Mouse (Mus musculus): ENCODE measurements at regions not wholly inside any gene's neighbourhood (a gene's known extent, or its start where the extent isn't known, plus 50 kb on each side); places are given as distances from the start of the nearest gene placed in this dataset.

- no peak for ATAC-seq (replicated peaks; ENCODE audit: insufficient number of reproducible peaks, low FRiP score, low TSS enrichment)
- WGBS (ENCODE audit: insufficient replicate concordance): 20% methylated on average over 5 of the region's 5 CpGs
- Histone ChIP-seq H3K9ac (ENCODE audit: low read depth, low read length) (no peak overlapping the region), H3K9me3 (replicated peaks; ENCODE audit: control insufficient read depth, low read length) (no peaks in the 10 kb centered on the region), H3K27me3 (ENCODE audit: control insufficient read depth, insufficient read depth, low read length) (no peaks in the 10 kb centered on the region), H3K4me3 (ENCODE audit: low read depth, low read length) (no peak overlapping the region), H3K4me1 (ENCODE audit: control insufficient read depth, insufficient read depth, low read length) (no peaks in the 10 kb centered on the region; the same call in 1 of the 2 replicates), H3K4me2 (no peak overlapping the region), H3K36me3 (ENCODE audit: control insufficient read depth, insufficient read depth, low read length) (no peaks in the 10 kb centered on the region), H3K27ac (ENCODE audit: low read depth, low read length) (no peak overlapping the region)
Measured at GRCm38 (mm10) chr13:72023666-72024065, 60.1 kb upstream of the Irx1 start.

- no peaks in the 10 kb centered on the region for H3K9me3 ChIP-seq (replicated peaks; ENCODE audit: control insufficient read depth, low read length)
- no peak overlapping the region for H3K4me3 ChIP-seq (ENCODE audit: low read depth, low read length)
- H3K36me3 ChIP-seq (ENCODE audit: control insufficient read depth, insufficient read depth, low read length): no peaks in the 10 kb centered on the region
- no peak overlapping the region for H3K27ac ChIP-seq (ENCODE audit: low read depth, low read length)
- no peak for ATAC-seq (replicated peaks; ENCODE audit: insufficient number of reproducible peaks, low FRiP score, low TSS enrichment)
- no peak overlapping the region for H3K9ac ChIP-seq (ENCODE audit: low read depth, low read length)
- no peak overlapping the region for H3K4me2 ChIP-seq
- no peaks in the 10 kb centered on the region for H3K27me3 ChIP-seq (ENCODE audit: control insufficient read depth, insufficient read depth, low read length)
- H3K4me1 ChIP-seq (ENCODE audit: control insufficient read depth, insufficient read depth, low read length): no peaks in the 10 kb centered on the region
- WGBS (ENCODE audit: insufficient replicate concordance): 78% methylated on average over 5 of the region's 5 CpGs
Measured at GRCm38 (mm10) chr13:72043930-72044470, 80.5 kb upstream of the Irx1 start.

GRCm38 (mm10) chr13:72056469-72056868 lies 92.9 kb upstream of the Irx1 start:
- WGBS (ENCODE audit: insufficient replicate concordance): 87% methylated on average over 3 of the region's 3 CpGs
- Histone ChIP-seq H3K4me1 (ENCODE audit: control insufficient read depth, insufficient read depth, low read length) (no peaks in the 10 kb centered on the region), H3K36me3 (ENCODE audit: control insufficient read depth, insufficient read depth, low read length) (no peaks in the 10 kb centered on the region), H3K4me3 (ENCODE audit: low read depth, low read length) (no peak overlapping the region), H3K27ac (ENCODE audit: low read depth, low read length) (no peak overlapping the region), H3K9me3 (replicated peaks; ENCODE audit: control insufficient read depth, low read length) (no peaks in the 10 kb centered on the region), H3K27me3 (ENCODE audit: control insufficient read depth, insufficient read depth, low read length) (no peaks in the 10 kb centered on the region; the same call in 1 of the 2 replicates), H3K9ac (ENCODE audit: low read depth, low read length) (no peak overlapping the region), H3K4me2 (no peak overlapping the region)
- no peak for ATAC-seq (replicated peaks; ENCODE audit: insufficient number of reproducible peaks, low FRiP score, low TSS enrichment)

- no peak for ATAC-seq (replicated peaks; ENCODE audit: insufficient number of reproducible peaks, low FRiP score, low TSS enrichment)
- Histone ChIP-seq H3K9me3 (replicated peaks; ENCODE audit: control insufficient read depth, low read length) (no peaks in the 10 kb centered on the region), H3K36me3 (ENCODE audit: control insufficient read depth, insufficient read depth, low read length) (no peaks in the 10 kb centered on the region), H3K27ac (ENCODE audit: low read depth, low read length) (no peak overlapping the region), H3K27me3 (ENCODE audit: control insufficient read depth, insufficient read depth, low read length) (no peaks in the 10 kb centered on the region; the same call in 1 of the 2 replicates), H3K4me2 (no peak overlapping the region), H3K9ac (ENCODE audit: low read depth, low read length) (no peak overlapping the region), H3K4me3 (ENCODE audit: low read depth, low read length) (no peak overlapping the region), H3K4me1 (ENCODE audit: control insufficient read depth, insufficient read depth, low read length) (no peaks in the 10 kb centered on the region)
- 52% methylated on average over 6 of the region's 6 CpGs for WGBS (ENCODE audit: insufficient replicate concordance)
Measured at GRCm38 (mm10) chr13:72061659-72062058, 98.1 kb upstream of the Irx1 start.

GRCm38 (mm10) chr13:72063278-72063761 lies 99.8 kb upstream of the Irx1 start:
- Histone ChIP-seq H3K36me3 (ENCODE audit: control insufficient read depth, insufficient read depth, low read length) (no peaks in the 10 kb centered on the region), H3K4me2 (no peak overlapping the region), H3K27ac (ENCODE audit: low read depth, low read length) (no peak overlapping the region), H3K9me3 (replicated peaks; ENCODE audit: control insufficient read depth, low read length) (no peaks in the 10 kb centered on the region), H3K27me3 (ENCODE audit: control insufficient read depth, insufficient read depth, low read length) (no peaks in the 10 kb centered on the region; the same call in 1 of the 2 replicates), H3K4me3 (ENCODE audit: low read depth, low read length) (no peak overlapping the region), H3K9ac (ENCODE audit: low read depth, low read length) (no peak overlapping the region), H3K4me1 (ENCODE audit: control insufficient read depth, insufficient read depth, low read length) (no peaks in the 10 kb centered on the region)
- ATAC-seq (replicated peaks; ENCODE audit: insufficient number of reproducible peaks, low FRiP score, low TSS enrichment): no peak
- WGBS (ENCODE audit: insufficient replicate concordance): 68% methylated on average over 5 of the region's 5 CpGs

- WGBS (ENCODE audit: insufficient replicate concordance): 37% methylated on average over 4 of the region's 5 CpGs
- no peak for ATAC-seq (replicated peaks; ENCODE audit: insufficient number of reproducible peaks, low FRiP score, low TSS enrichment)
- Histone ChIP-seq H3K27ac (ENCODE audit: low read depth, low read length) (no peak overlapping the region), H3K4me1 (ENCODE audit: control insufficient read depth, insufficient read depth, low read length) (no peaks in the 10 kb centered on the region), H3K9ac (ENCODE audit: low read depth, low read length) (no peak overlapping the region), H3K4me2 (no peak overlapping the region), H3K9me3 (replicated peaks; ENCODE audit: control insufficient read depth, low read length) (no peaks in the 10 kb centered on the region), H3K4me3 (ENCODE audit: low read depth, low read length) (no peak overlapping the region), H3K36me3 (ENCODE audit: control insufficient read depth, insufficient read depth, low read length) (no peaks in the 10 kb centered on the region), H3K27me3 (ENCODE audit: control insufficient read depth, insufficient read depth, low read length) (no peaks in the 10 kb centered on the region)
Measured at GRCm38 (mm10) chr13:72096585-72096984, 133.1 kb upstream of the Irx1 start.

- H3K27me3 ChIP-seq (ENCODE audit: control insufficient read depth, insufficient read depth, low read length): no peaks in the 10 kb centered on the region
- H3K9me3 ChIP-seq (replicated peaks; ENCODE audit: control insufficient read depth, low read length): no peaks in the 10 kb centered on the region
- H3K4me3 ChIP-seq (ENCODE audit: low read depth, low read length): no peak overlapping the region
- no peak for ATAC-seq (replicated peaks; ENCODE audit: insufficient number of reproducible peaks, low FRiP score, low TSS enrichment)
- H3K9ac ChIP-seq (ENCODE audit: low read depth, low read length): no peak overlapping the region
- H3K4me2 ChIP-seq: no peak overlapping the region
- H3K4me1 ChIP-seq (ENCODE audit: control insufficient read depth, insufficient read depth, low read length): no peaks in the 10 kb centered on the region
- no peak overlapping the region for H3K27ac ChIP-seq (ENCODE audit: low read depth, low read length)
- WGBS (ENCODE audit: insufficient replicate concordance): 62% methylated on average over 8 of the region's 8 CpGs
- no peaks in the 10 kb centered on the region for H3K36me3 ChIP-seq (ENCODE audit: control insufficient read depth, insufficient read depth, low read length)
Measured at GRCm38 (mm10) chr13:72097268-72097667, 133.7 kb upstream of the Irx1 start.

- H3K9me3 ChIP-seq (replicated peaks; ENCODE audit: control insufficient read depth, low read length): no peaks in the 10 kb centered on the region
- no peaks in the 10 kb centered on the region for H3K4me1 ChIP-seq (ENCODE audit: control insufficient read depth, insufficient read depth, low read length)
- H3K4me3 ChIP-seq (ENCODE audit: low read depth, low read length): no peak overlapping the region
- no peak for ATAC-seq (replicated peaks; ENCODE audit: insufficient number of reproducible peaks, low FRiP score, low TSS enrichment)
- H3K4me2 ChIP-seq: no peak overlapping the region
- H3K27ac ChIP-seq (ENCODE audit: low read depth, low read length): no peak overlapping the region
- no peaks in the 10 kb centered on the region for H3K36me3 ChIP-seq (ENCODE audit: control insufficient read depth, insufficient read depth, low read length)
- WGBS (ENCODE audit: insufficient replicate concordance): 67% methylated on average over 11 of the region's 11 CpGs
- no peak overlapping the region for H3K9ac ChIP-seq (ENCODE audit: low read depth, low read length)
- H3K27me3 ChIP-seq (ENCODE audit: control insufficient read depth, insufficient read depth, low read length): no peaks in the 10 kb centered on the region
Measured at GRCm38 (mm10) chr13:72097811-72098210, 134.3 kb upstream of the Irx1 start.

- no peak overlapping the region for H3K9ac ChIP-seq (ENCODE audit: low read depth, low read length)
- H3K4me2 ChIP-seq: no peak overlapping the region
- no peaks in the 10 kb centered on the region for H3K27me3 ChIP-seq (ENCODE audit: control insufficient read depth, insufficient read depth, low read length)
- no peak overlapping the region for H3K27ac ChIP-seq (ENCODE audit: low read depth, low read length)
- no peaks in the 10 kb centered on the region for H3K4me1 ChIP-seq (ENCODE audit: control insufficient read depth, insufficient read depth, low read length)
- H3K4me3 ChIP-seq (ENCODE audit: low read depth, low read length): no peak overlapping the region
- no peaks in the 10 kb centered on the region for H3K36me3 ChIP-seq (ENCODE audit: control insufficient read depth, insufficient read depth, low read length)
- ATAC-seq (replicated peaks; ENCODE audit: insufficient number of reproducible peaks, low FRiP score, low TSS enrichment): no peak
- WGBS (ENCODE audit: insufficient replicate concordance): 76% methylated on average over 5 of the region's 5 CpGs
- no peaks in the 10 kb centered on the region for H3K9me3 ChIP-seq (replicated peaks; ENCODE audit: control insufficient read depth, low read length)
Measured at GRCm38 (mm10) chr13:72100741-72101140, 137.2 kb upstream of the Irx1 start.

Measured in heart, embryonic 11.5 days (tissue).